Mouse (Mus musculus) cerebellum, adult 2 months (tissue): Measurements from ENCODE around the gene Zmat5.

Experiments
- CTCF ChIP-seq: fragments of 200-500 bp; IDR thresholded peaks from 2 replicates; pipeline ENCODE4 v1.5.1; 2011; ENCODE audit warnings: low read depth, mild to moderate bottlenecking, control low read depth, low read length, moderate library complexity, borderline replicate concordance; ENCODE audit not compliant: insufficient read depth
- POLR2A ChIP-seq: fragments of 200-500 bp; IDR thresholded peaks from 2 replicates; pipeline ENCODE4 v1.6.1; 2011; ENCODE audit warnings: low read length, control low read depth, borderline replicate concordance; ENCODE audit not compliant: insufficient read depth

DNA sequence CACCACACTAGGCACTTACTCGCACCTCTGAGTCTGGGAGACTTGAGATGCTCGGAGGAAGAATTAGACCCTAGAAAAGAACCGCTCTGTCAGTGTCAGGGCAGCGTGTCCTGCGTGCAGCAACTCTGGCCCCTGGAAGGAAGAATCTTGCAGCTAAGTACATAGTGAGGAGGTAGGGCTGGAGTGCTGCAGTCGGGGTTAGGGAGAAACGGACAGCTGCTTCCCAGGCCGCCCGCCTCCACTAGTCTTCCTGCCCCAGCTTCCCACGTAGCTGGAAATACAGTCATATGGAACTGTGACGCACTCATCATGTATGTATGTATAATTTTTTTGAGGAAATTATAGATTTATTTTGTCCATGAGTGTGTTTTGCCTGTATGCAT lies 42.0 kb upstream of the Zmat5 start:
- no peak for TF ChIP-seq CTCF
- TF ChIP-seq POLR2A: no peak
